13 mouse cellular contexts compared by ENCODE assay signal in the genomic region with DNA sequence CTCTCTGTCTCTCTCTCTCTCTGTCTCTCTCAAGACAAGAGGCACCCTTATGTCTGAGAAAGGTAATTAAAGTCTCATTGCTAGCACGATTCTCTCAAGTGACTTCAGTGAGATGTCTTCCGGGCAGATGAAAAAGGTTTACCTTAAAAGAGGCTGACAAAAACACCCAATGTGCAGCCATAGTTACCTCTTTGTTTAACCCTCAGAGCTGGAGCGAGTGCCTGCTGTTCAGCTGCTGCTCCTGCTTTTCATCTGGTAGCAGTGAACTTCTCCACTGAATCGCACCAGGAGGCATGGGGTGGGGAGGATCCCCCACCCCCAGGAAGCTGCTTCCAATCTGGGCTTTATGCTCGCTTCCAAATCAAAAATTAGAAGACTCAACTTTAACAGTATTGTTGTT.
DNase-seq lines count a peak whose midpoint lies in the region; ATAC-seq lines count a peak whose summit lies in the region.
"Had no signal": no experiment of that assay in that cellular context is flagged by ENCODE, and none has a peak within 500 bp of the region (broad histone marks: within the 10 kb centered on the region; RNA-seq: fewer than 3 reads in every experiment).

No protein-coding gene starts in this region.

- H3K4me2 ChIP-seq in heart, embryonic 12.5 days: no peak overlapping the region
- H3K4me2 ChIP-seq in forebrain, embryonic 12.5 days: peak overlapping the region; percentile 24; the same call in 1 of the 2 replicates
- peak overlapping the region; percentile 21; the same call in 1 of the 2 replicates for H3K4me2 ChIP-seq in neural tube, embryonic 14.5 days (ENCODE audit: low read depth, low read length)
- H3K4me2 ChIP-seq: heart, embryonic 11.5 days; intestine, embryonic 15.5 days; lung, embryonic 14.5 days had no signal

- H3K9me3 ChIP-seq in heart, embryonic 12.5 days (replicated peaks): 0 out of 2 replicates have a peak, but pooled peaks cover 3% of the 10 kb centered on the region
- H3K9me3 ChIP-seq in forebrain, embryonic 12.5 days: no peaks in the 10 kb centered on the region
- H3K9me3 ChIP-seq in limb, embryonic 10.5 days (replicated peaks): no peaks in the 10 kb centered on the region
- no peaks in the 10 kb centered on the region for H3K9me3 ChIP-seq in neural tube, embryonic 14.5 days (ENCODE audit: control insufficient read depth, low read length)
- H3K9me3 ChIP-seq: intestine, embryonic 15.5 days had no signal

- H3K27ac ChIP-seq in heart, embryonic 12.5 days (ENCODE audit: poor library complexity, severe bottlenecking): no peak overlapping the region
- peak overlapping the region; percentile 61; the same call in 1 of the 2 replicates for H3K27ac ChIP-seq in forebrain, embryonic 12.5 days
- peak overlapping the region; percentile 58; the same call in 1 of the 2 replicates for H3K27ac ChIP-seq in limb, embryonic 10.5 days
- peak overlapping the region; percentile 69 for H3K27ac ChIP-seq in neural tube, embryonic 14.5 days (ENCODE audit: low read depth, low read length)
- H3K27ac ChIP-seq: intestine, embryonic 15.5 days had no signal

- H3K27me3 ChIP-seq in heart, embryonic 12.5 days (replicated peaks): no peaks in the 10 kb centered on the region
- H3K27me3 ChIP-seq in forebrain, embryonic 12.5 days: peaks cover 15% of the 10 kb centered on the region
- no peaks in the 10 kb centered on the region for H3K27me3 ChIP-seq in limb, embryonic 10.5 days (ENCODE audit: low read depth, poor library complexity, severe bottlenecking)
- no peaks in the 10 kb centered on the region for H3K27me3 ChIP-seq in neural tube, embryonic 14.5 days (ENCODE audit: control insufficient read depth, insufficient read depth, low read length)
- H3K27me3 ChIP-seq: intestine, embryonic 15.5 days had no signal

- H3K4me1 ChIP-seq in heart, embryonic 12.5 days (replicated peaks): no peaks in the 10 kb centered on the region
- H3K4me1 ChIP-seq in forebrain, embryonic 12.5 days: peaks cover 14% of the 10 kb centered on the region
- peaks cover 14% of the 10 kb centered on the region for H3K4me1 ChIP-seq in limb, embryonic 10.5 days
- peaks cover 18% of the 10 kb centered on the region for H3K4me1 ChIP-seq in neural tube, embryonic 14.5 days (ENCODE audit: control insufficient read depth, insufficient read depth, low read length)
- H3K4me1 ChIP-seq: intestine, embryonic 15.5 days had no signal

- 58% methylated on average over 5 of the region's 5 CpGs for WGBS in heart, embryonic 12.5 days
- 13% methylated on average over 5 of the region's 5 CpGs for WGBS in forebrain, embryonic 12.5 days
- 40% methylated on average over 5 of the region's 5 CpGs for WGBS in limb, embryonic 10.5 days
- WGBS in neural tube, embryonic 14.5 days: 9% methylated on average over 5 of the region's 5 CpGs

- peak; percentile 31 for DNase-seq in heart, adult 11 months
- DNase-seq in limb, embryonic 10.5 days (ENCODE audit: low spot score): no peak
- DNase-seq in lung, postnatal 10 days: no peak
- DNase-seq in adrenal gland, adult (ENCODE audit: inconsistent age in 2 of 2, low spot score in 1 of 2): no peak
- DNase-seq: cerebellum, adult 8-10 months; lung, embryonic 14.5 days; spleen, adult 18-20 months had no signal

- no peak for ATAC-seq in heart, embryonic 12.5 days (ENCODE audit: insufficient number of reproducible peaks, low FRiP score)
- ATAC-seq in forebrain, embryonic 12.5 days (ENCODE audit: low FRiP score): peak; percentile 53; the same call in 1 of the 2 replicates
- peak; percentile 65; the same call in 1 of the 2 replicates for ATAC-seq in neural tube, embryonic 14.5 days (ENCODE audit: low read depth)
- ATAC-seq in inflammation-experienced regulatory T-cells, adult 6 months: no peak
- ATAC-seq: intestine, embryonic 15.5 days had no signal

- no peaks in the 10 kb centered on the region for H3K36me3 ChIP-seq in heart, embryonic 12.5 days
- no peaks in the 10 kb centered on the region for H3K36me3 ChIP-seq in forebrain, embryonic 12.5 days (replicated peaks)
- no peaks in the 10 kb centered on the region for H3K36me3 ChIP-seq in limb, embryonic 10.5 days
- no peaks in the 10 kb centered on the region for H3K36me3 ChIP-seq in neural tube, embryonic 14.5 days (ENCODE audit: control insufficient read depth, insufficient read depth, low read length)
- H3K36me3 ChIP-seq: intestine, embryonic 15.5 days had no signal

- no peak overlapping the region for H3K4me3 ChIP-seq in heart, embryonic 12.5 days
- no peak overlapping the region for H3K4me3 ChIP-seq in forebrain, embryonic 12.5 days (replicated peaks)
- no peak overlapping the region for H3K4me3 ChIP-seq in limb, embryonic 10.5 days
- no peak overlapping the region for H3K4me3 ChIP-seq in neural tube, embryonic 14.5 days (ENCODE audit: low read depth, low read length)
- H3K4me3 ChIP-seq: intestine, embryonic 15.5 days had no signal

- H3K9ac ChIP-seq in heart, embryonic 12.5 days: no peak overlapping the region
- no peak overlapping the region for H3K9ac ChIP-seq in forebrain, embryonic 12.5 days
- no peak overlapping the region for H3K9ac ChIP-seq in neural tube, embryonic 14.5 days (replicated peaks; ENCODE audit: low read depth, low read length)
- H3K9ac ChIP-seq: intestine, embryonic 15.5 days; lung, embryonic 14.5 days had no signal

Comparison
In these comparisons a context has a peak if more than half of its experiments do, and no peak if none do; other contexts are left out.
1. ATAC-seq: peak in forebrain, embryonic 12.5 days (single experiment) and neural tube, embryonic 14.5 days (single experiment); none in heart, embryonic 12.5 days (single experiment) and inflammation-experienced regulatory T-cells, adult 6 months (single experiment).